Mouse (Mus musculus): ENCODE measurements around the gene Grin2b.
"Not testable (repeated sequence)": the region's sequence is repeated elsewhere in the genome, so short reads cannot be mapped to it uniquely, and the experiment has no call there.

Grin2b gene

GRCm38 (mm10) chr6:135701361-135701760 lies 471.9 kb downstream of the Grin2b start:
- no peak for DNase-seq (ENCODE audit: low spot score in 2 of 2)

DNA sequence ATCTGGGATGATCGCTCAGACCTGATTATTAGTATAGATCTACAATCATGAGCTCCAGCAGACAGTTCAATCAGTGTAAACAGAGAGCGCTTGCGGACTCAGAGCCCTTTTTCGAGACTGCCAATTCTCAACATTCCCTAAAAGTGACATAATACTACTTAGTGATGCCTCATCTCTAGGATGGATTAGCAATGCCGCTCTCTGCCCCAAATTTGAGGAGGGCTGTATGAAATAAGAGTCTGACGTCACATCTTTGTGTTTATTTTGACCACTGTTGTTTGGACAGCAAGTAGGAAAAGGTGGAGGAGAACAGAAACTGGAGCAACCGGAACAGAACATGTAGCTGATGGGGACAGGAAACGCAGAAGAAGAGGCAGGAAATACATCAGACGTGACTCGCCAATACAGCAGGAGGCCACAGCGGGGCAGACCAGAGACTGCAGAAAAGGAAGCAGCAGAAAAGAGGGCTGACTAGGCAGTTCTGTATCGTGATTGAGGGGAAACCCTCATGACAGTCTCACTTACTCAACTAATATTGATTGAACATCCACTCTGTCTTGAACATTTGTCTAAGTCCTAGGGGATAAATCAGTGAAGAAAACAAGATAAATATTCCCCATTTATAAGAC lies 472.5 kb downstream of the Grin2b start:
- DNase-seq (ENCODE audit: low spot score in 2 of 2), result no peak

- no peak for DNase-seq (ENCODE audit: low spot score in 2 of 2)
Measured at GRCm38 (mm10) chr6:135692533-135692932, 480.8 kb downstream of the Grin2b start.

DNA sequence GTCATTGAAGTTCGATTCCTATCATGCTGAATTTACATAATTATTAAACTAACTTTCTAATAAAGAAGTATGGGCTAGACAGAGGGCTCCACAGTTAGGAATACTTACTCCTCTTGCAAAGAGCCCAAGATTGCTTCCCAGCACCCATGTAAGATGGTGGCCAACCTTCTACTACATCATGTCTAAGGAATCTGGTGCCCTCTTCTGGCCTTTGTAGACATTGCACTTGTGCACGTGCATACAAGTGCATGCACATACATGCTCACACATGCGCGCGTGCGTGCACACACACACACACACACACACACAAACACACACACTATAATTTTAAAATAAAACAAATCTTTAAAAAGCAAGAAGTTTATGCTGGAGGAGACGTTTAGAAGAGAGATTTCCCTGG lies 481.8 kb downstream of the Grin2b start:
- no peak for DNase-seq (ENCODE audit: low spot score in 2 of 2)

- DNase-seq (ENCODE audit: low spot score in 2 of 2), result no peak
Measured at GRCm38 (mm10) chr6:135687926-135688325, 485.4 kb downstream of the Grin2b start.

DNA sequence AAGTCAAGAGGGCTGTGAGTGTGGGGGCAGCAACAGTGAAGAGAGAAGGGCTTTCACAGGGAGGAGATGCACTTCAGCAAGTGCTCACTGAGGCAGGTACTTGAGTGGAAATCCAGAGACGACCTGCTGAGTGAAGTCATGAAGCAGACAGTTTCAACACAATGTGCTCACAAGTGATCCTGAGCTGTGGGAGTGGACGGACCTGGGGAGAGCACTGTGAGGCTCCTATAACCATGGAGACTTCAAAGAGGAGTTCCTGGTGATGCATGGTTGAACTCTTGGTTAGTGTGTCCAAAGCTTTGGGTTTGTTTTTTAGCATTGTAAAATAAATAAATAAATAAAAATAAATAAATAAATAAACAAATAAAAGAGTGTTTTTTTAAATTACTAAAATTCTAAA lies 489.1 kb downstream of the Grin2b start:
- DNase-seq (ENCODE audit: low spot score in 2 of 2), result no peak

DNA sequence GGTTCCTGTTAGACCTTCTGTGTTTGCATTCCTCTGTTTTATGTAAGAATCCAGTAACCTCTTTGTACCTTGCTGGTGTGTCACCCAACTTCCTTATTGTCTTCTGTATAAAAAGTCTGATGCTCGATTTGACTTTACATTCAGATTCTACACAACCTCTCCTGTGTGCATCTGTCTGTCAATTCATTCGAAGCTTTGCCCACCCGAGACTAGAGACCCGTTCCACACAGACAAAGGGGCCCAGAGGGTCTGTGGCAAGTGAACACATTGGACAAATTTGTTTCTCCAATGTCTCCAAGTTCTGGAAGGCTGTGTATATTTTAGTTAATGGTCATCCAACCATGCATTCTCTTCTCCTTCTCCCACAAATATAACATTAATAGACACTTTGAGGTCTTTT lies 491.9 kb downstream of the Grin2b start:
- not testable (repeated sequence) for DNase-seq (ENCODE audit: low spot score in 2 of 2)

DNA sequence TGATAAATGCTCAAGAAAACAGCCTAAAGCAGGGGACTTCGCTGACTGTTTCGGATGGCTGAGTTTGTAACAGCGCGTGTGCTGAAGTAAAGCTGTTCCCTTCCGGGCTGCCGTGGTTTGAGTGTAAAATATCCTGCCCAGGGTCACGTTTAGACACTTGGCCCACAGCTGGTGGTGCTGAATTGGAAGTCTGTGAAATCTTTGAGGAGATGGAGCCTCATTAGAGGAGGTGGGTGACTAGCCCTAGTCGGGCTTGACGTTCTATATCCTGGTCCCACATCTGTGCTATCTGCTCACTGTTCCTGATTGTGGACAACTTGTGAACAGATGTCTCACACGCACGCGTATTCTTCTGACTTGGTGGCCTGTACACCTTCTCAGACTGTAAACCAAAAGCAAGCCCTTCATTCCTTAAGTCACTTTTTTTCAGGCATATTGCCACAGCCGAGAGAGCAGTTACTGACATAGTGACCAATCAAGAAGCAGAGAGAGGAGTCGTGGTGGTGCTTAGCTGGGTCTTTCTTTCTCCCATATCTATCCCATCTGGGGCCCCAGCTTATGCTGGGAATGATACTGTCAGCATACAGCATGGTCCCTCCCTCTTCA lies 493.1 kb downstream of the Grin2b start:
- no peak for DNase-seq (ENCODE audit: low spot score in 2 of 2)

GRCm38 (mm10) chr6:135674380-135674779 lies 498.9 kb downstream of the Grin2b start:
- no peak for DNase-seq (ENCODE audit: low spot score in 2 of 2)

- no peak for DNase-seq (ENCODE audit: low spot score in 2 of 2)
Measured at GRCm38 (mm10) chr6:135672003-135672402, 501.3 kb downstream of the Grin2b start.

Data from spleen, postnatal 4 days (tissue).